Mouse (Mus musculus) embryonic fibroblast, embryonic 13.5 days (primary cell): ENCODE measurements around the gene Gm9508.

Experiments used
- CTCF ChIP-seq: IDR thresholded peaks from 2 replicates; pipeline ENCODE4 v1.5.1; 2011; ENCODE audit warnings: mild to moderate bottlenecking, control low read depth, low read length, moderate library complexity, borderline replicate concordance; ENCODE audit not compliant: insufficient read depth
- POLR2A ChIP-seq: IDR thresholded peaks from 2 replicates; pipeline ENCODE4 v1.6.1; 2011; ENCODE audit warnings: low read depth, mild to moderate bottlenecking, control low read depth, low read length, moderate library complexity

DNA sequence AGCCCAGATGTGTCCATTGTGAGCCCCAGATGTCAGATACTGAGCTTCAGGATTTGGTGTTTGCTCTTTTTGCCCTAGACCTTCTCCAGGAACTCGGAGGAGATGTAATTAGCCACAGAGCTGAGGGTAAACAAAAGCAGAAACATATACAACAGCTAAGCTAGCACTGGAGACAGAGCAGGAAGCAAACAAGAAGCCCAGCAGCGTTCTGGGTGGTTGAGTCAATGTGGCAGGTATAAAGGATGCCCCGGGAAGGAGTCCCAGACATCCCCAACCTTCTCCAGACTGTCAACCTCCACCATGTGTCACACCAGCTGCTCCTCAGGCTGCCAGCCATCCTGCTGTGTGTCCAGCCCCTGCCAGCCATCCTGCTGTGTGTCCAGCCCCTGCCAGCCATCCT lies 29.2 kb upstream of the Gm9508 start, which contains the start of gene Gm10100:
- no peak for TF ChIP-seq CTCF
- TF ChIP-seq POLR2A, result no peak
